Mouse (Mus musculus) naive thymus-derived CD4-positive, alpha-beta T cell, adult 2 months (primary cell): ENCODE results near the gene 4930442H23Rik.
A peak's percentile ranks its signal among the peaks of the same experiment; 100 is the strongest.

Source experiments
- DNase-seq: peaks from one replicate; pipeline ENCODE4 v3.0.0-alpha.2; 2011; ENCODE audit warnings: low read depth

4930442H23Rik gene

DNA sequence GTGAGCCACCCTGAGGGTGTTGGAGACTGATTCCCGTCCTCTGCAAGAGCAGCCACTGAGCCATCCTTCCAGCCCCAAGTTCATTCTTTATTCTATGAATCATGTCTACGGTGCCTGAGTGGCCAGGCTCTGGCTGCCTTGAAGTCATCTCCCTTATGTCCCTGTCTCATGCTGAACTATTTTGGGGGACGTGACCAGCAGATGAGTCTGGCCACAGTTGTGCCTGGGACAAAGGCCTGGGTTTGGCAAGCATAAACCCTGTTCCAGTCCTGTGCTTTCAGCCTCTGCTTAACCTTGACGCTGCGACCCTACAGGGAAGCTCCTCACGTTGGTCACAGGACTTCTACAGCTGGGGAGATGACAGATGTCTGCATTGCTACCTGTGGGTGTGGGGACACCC, 13.7 kb upstream of the 4930442H23Rik start:
- DNase-seq, result no peak

GRCm38 (mm10) chr10:81196470-81197065, 12.9 kb upstream of the 4930442H23Rik start:
- DNase-seq, result no peak

GRCm38 (mm10) chr10:81195300-81195699, 11.7 kb upstream of the 4930442H23Rik start:
- DNase-seq, result no peak

GRCm38 (mm10) chr10:81193991-81194774, 10.5 kb upstream of the 4930442H23Rik start:
- peak; percentile 74 for DNase-seq

DNA sequence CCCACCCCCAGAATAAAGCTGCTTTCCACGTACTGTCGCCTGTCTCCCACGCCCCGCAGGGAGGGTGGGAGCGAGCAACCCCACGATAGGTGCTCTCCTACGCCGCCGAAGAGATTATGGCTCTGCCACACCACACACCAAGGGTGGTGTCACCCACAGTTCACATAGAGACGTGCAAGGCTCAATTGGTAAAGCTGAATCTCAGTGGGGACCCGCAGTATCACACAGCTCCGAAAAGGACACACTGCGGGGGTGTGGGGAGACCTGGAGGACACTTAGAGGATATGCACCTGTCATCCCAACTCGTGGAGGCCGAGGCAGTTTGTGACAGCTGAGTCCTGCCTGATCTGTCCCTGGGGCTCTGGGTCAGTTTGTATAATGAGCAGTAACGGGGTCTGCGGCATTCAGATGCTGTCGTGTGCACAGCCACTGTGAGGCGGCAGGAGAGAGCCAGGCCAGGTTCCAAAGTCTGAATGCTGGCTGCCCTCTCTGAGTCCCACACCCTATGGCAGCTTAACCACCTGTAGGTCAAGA, 9.4 kb upstream of the 4930442H23Rik start:
- DNase-seq, result no peak

- peak; percentile 97 for DNase-seq
These were observed 8.8 kb upstream of the 4930442H23Rik start for GRCm38 (mm10) chr10:81192270-81192967.

DNA sequence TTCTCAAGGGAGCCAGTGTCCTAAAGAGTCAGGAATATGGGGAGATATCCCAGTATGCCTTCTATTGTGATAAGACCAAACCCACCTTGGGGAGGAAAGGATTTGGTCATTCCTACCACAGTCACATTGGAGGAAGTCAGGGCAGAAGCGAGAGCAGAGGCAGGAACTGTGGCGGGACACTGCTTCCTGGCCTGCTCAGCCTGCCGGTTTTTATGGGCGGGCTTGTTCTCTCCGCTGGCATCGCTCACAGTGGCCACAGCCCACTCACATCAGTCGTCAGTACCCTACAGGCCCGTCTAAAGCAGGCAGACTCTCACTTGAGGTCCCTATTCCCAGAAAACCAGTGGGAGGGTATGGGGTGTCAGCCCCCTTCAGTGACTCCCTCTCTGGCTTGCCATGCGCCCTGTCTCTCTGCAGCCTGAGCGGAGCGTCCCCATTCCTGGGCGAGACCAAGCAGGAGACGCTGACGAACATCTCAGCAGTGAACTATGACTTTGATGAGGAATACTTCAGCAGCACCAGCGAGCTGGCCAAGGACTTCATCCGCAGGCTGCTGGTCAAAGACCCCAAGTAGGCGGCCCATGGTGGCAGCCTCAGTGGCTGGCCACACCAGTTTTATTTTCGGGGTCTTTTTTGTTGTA, 7.8 kb upstream of the 4930442H23Rik start:
- DNase-seq, result peak; percentile 35

DNA sequence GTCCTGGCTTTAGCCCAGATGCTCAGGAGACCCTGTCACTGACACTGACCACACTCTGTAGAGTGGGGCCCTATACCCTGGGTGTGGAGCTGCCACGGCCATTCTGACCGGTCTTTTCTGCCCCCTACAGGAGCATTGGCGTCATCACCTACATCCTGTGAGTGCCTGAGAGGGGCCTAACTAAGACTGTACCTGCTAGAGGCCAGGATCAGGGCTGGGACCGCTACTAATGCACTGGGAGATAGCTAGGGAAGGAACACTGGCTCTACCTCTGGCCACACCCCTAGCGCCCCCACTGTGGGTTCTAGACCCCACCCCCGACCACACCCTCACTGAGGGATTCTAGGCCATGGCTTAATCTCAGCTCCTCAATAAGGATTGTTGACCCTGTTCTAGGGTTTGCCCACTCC, 7.3 kb upstream of the 4930442H23Rik start:
- peak; percentile 51 for DNase-seq

- peak; percentile 55 for DNase-seq
These were observed 6.7 kb upstream of the 4930442H23Rik start for GRCm38 (mm10) chr10:81190236-81190911.

DNA sequence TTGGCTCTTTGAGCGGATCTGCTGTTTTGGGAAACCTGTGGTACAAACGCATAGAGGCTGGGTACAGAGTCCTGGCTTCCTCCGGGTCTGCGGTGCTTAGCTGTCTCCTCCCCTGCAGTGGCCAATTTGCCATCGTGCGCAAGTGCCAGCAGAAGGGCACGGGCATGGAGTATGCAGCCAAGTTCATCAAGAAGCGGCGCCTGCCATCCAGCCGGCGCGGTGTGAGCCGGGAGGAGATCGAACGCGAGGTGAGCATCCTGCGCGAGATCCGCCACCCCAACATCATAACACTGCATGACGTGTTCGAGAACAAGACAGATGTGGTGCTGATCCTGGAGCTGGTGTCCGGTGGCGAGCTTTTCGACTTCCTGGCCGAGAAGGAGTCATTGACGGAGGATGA, 6.2 kb upstream of the 4930442H23Rik start:
- DNase-seq, result no peak

GRCm38 (mm10) chr10:81187161-81187560, 3.5 kb upstream of the 4930442H23Rik start:
- no peak for DNase-seq

- DNase-seq, result no peak
These were observed 1.1 kb upstream of the 4930442H23Rik start for GRCm38 (mm10) chr10:81184765-81185164.

DNA sequence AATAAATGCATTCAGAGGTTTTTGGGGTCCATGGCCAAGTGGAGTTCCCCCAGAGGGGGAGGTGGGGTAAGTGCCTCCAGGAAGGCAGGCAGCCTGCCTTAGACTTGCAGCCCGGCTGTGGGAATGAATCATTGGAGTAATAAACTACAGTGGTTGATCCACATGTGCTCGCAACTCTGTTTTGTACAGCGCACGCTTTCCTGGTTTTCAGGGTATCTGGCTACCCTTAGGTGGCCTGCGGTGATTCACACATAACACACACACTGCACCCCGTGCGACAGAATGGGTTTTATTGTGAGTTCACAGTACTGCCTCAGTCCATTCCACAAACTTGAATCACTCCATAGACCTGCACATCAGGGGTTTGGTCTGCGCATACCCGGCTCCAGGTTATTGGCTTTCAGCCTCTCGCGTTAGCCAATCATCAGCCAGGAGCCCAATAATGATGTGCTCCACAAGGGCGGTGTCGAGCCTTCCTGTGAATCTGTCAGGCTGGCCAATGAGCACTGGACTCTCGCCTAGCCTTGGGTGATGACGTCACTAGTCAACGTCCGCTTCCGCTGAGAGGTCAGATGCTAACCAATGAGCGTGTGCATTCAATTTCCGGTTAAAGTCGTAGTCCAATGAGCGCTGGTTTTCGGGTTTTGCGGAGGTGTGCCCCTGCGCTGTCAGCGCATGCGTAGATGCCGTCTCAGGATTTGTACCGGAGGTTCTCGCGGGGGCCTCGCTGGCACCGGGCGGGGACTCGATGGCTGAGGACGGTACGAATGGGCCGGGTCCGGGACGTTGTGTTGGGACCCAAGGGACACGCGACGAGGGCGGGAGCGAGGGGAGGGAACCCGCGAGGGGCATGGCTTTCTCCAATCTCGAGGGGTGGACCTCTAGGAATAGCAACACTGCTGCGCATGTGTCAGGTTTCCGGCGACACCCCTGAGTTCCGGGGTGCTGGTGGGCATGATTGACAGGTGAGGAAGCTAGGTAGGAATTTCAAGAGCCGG, 1.0 kb downstream of the 4930442H23Rik start, which contains the start of gene Dapk3:
Gene Dapk3, plus strand, starts transcription at position 670 of the 998 bp plus-strand sequence.
- DNase-seq, result peak; percentile 98

DNA sequence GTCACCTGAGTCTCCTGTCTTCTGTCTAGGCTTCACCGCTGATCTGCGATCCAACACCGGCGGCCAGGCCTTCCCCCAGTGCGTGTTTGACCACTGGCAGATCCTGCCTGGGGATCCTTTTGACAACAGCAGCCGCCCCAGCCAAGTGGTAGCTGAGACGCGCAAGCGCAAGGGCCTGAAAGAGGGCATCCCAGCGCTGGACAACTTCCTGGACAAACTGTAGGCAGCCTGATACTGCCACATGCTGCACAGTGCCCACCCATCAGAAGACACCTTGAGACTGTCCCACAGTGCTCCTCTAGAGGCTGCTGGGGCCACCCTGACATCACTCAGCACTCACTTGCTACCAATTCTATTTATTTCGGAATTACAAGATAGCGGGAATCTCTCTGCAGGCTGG, 1.8 kb downstream of the 4930442H23Rik start:
- DNase-seq, result peak; percentile 39

DNA sequence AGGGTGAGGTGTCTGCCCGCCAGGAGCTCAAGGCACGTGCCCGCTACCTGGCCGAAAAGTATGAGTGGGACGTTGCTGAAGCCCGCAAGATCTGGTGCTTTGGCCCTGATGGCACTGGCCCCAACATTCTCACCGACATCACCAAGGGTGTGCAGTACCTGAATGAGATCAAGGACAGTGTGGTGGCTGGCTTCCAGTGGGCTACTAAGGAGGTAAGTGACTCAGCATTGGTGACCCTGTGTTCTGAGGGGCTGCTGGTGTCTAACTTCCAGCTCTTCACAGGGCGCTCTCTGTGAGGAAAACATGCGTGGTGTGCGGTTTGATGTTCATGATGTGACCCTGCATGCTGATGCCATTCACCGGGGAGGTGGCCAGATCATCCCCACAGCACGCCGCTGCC, 2.7 kb downstream of the 4930442H23Rik start:
- DNase-seq, result peak; percentile 37

DNA sequence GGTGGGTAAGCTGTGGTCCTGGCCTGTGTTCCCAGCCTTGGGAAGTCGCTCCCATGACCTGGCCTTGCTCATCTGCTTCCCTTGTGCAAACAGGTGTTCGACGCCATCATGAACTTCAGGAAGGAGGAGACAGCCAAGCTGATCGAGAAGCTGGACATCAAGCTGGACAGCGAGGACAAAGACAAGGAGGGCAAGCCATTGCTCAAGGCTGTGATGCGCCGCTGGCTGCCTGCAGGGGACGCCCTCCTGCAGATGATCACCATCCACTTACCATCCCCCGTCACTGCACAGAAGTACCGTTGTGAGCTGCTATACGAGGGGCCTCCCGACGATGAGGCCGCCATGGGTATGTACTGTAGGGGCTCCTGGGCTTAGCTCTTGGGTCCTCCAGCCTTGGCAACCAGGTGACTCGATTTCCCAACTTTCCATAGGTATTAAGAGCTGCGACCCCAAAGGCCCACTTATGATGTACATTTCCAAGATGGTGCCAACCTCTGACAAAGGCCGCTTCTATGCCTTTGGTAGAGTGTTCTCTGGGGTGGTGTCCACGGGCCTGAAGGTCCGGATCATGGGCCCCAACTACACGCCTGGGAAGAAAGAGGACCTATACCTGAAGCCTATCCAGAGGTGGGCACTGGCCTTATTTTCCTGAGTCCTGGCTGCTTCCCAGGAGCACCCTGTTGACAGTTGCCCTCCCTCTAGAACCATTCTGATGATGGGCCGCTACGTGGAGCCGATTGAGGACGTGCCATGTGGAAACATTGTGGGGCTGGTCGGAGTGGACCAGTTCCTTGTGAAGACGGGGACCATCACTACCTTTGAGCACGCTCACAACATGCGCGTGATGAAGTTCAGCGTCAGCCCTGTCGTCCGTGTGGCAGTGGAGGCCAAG, 4.0 kb downstream of the 4930442H23Rik start:
- no peak for DNase-seq

DNA sequence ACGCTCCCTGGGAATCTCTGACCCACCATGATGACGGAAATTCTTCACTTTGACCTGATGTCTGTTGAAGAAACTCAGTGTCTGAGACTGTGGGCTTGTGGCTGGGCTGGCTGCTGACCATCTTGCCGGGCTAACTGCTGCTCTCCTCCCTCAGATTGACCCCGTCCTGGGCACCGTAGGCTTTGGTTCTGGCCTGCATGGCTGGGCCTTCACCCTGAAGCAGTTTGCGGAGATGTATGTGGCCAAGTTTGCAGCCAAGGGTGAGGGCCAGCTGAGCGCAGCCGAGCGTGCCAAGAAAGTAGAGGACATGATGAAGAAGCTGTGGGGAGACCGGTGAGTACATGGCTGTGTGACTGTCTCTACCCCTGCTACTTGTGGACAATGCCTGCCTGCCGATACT, 4.7 kb downstream of the 4930442H23Rik start:
- DNase-seq, result no peak

- no peak for DNase-seq
These were observed 5.5 kb downstream of the 4930442H23Rik start for GRCm38 (mm10) chr10:81177958-81178712.
